Comparison of ENCODE assay signal across 14 mouse cellular contexts in genomic region chr16:77405859-77406258, GRCm38 (mm10).
DNase-seq lines count a peak whose midpoint lies in the region; ATAC-seq and TF ChIP-seq lines count a peak whose summit lies in the region.
"Had no signal": no experiment of that assay in that cellular context is flagged by ENCODE, and none has a peak within 500 bp of the region (broad histone marks: within the 10 kb centered on the region; RNA-seq: fewer than 3 reads in every experiment).

No protein-coding gene starts in this region.

- H3K27ac ChIP-seq in embryonic facial prominence, embryonic 11.5 days (replicated peaks; ENCODE audit: low read depth, low read length): peak overlapping the region; percentile 41; the same call in 1 of the 2 replicates
- peak overlapping the region; percentile 45; the same call in 1 of the 2 replicates for H3K27ac ChIP-seq in forebrain, embryonic 13.5 days
- peak overlapping the region; percentile 67 for H3K27ac ChIP-seq in limb, embryonic 10.5 days
- H3K27ac ChIP-seq in midbrain, postnatal 0 days (ENCODE audit: low read depth, low read length): peak overlapping the region; percentile 69
- H3K27ac ChIP-seq in kidney, embryonic 16.5 days (ENCODE audit: low read length): no peak overlapping the region
- H3K27ac ChIP-seq: liver, embryonic 14.5 days had no signal

- no peak overlapping the region for H3K9ac ChIP-seq in embryonic facial prominence, embryonic 11.5 days (replicated peaks; ENCODE audit: low read length)
- H3K9ac ChIP-seq in forebrain, embryonic 13.5 days: no peak overlapping the region
- no peak overlapping the region for H3K9ac ChIP-seq in midbrain, postnatal 0 days (replicated peaks; ENCODE audit: low read length, poor library complexity, severe bottlenecking)
- no peak overlapping the region for H3K9ac ChIP-seq in kidney, embryonic 16.5 days (replicated peaks; ENCODE audit: low read length)
- H3K9ac ChIP-seq: liver, embryonic 14.5 days had no signal

- no peaks in the 10 kb centered on the region for H3K27me3 ChIP-seq in embryonic facial prominence, embryonic 11.5 days (ENCODE audit: control insufficient read depth, insufficient read depth, low read length)
- H3K27me3 ChIP-seq in forebrain, embryonic 13.5 days: no peaks in the 10 kb centered on the region
- no peaks in the 10 kb centered on the region for H3K27me3 ChIP-seq in limb, embryonic 10.5 days (ENCODE audit: low read depth, poor library complexity, severe bottlenecking)
- no peaks in the 10 kb centered on the region for H3K27me3 ChIP-seq in midbrain, postnatal 0 days (ENCODE audit: insufficient read depth, low read length)
- H3K27me3 ChIP-seq in kidney, embryonic 16.5 days (ENCODE audit: insufficient read depth, low read length): no peaks in the 10 kb centered on the region

- peaks cover under 1% of the 10 kb centered on the region for H3K4me1 ChIP-seq in embryonic facial prominence, embryonic 11.5 days (ENCODE audit: control insufficient read depth, insufficient read depth, low read length)
- H3K4me1 ChIP-seq in forebrain, embryonic 13.5 days: peaks cover 52% of the 10 kb centered on the region
- H3K4me1 ChIP-seq in limb, embryonic 10.5 days: peaks cover 49% of the 10 kb centered on the region
- H3K4me1 ChIP-seq in midbrain, postnatal 0 days (ENCODE audit: insufficient read depth, low read length): peaks cover 14% of the 10 kb centered on the region
- peaks cover 17% of the 10 kb centered on the region for H3K4me1 ChIP-seq in kidney, embryonic 16.5 days (ENCODE audit: insufficient read depth, low read length)

- no peak for TF ChIP-seq CTCF in midbrain, postnatal 0 days (IDR thresholded peaks at IDR 0.05)

- no peak overlapping the region for H3K4me2 ChIP-seq in embryonic facial prominence, embryonic 11.5 days (ENCODE audit: low read depth, low read length)
- H3K4me2 ChIP-seq in forebrain, embryonic 13.5 days: peak overlapping the region; percentile 36
- H3K4me2 ChIP-seq in midbrain, postnatal 0 days (ENCODE audit: low read depth, low read length, poor library complexity, severe bottlenecking): peak overlapping the region; percentile 13; the same call in 1 of the 2 replicates
- no peak overlapping the region for H3K4me2 ChIP-seq in kidney, embryonic 16.5 days (replicated peaks; ENCODE audit: low read depth, low read length)

- 45% methylated on average over 6 of the region's 6 CpGs for WGBS in embryonic facial prominence, embryonic 11.5 days
- 54% methylated on average over 6 of the region's 6 CpGs for WGBS in forebrain, embryonic 13.5 days
- 65% methylated on average over 6 of the region's 6 CpGs for WGBS in limb, embryonic 10.5 days
- WGBS in midbrain, postnatal 0 days: 13% methylated on average over 6 of the region's 6 CpGs
- WGBS in kidney, embryonic 16.5 days: 70% methylated on average over 6 of the region's 6 CpGs

- no peak for DNase-seq in embryonic facial prominence, embryonic 11.5 days (ENCODE audit: low spot score)
- no peak for DNase-seq in limb, embryonic 10.5 days (ENCODE audit: low spot score)
- no peak for DNase-seq in midbrain, postnatal 0 days (ENCODE audit: low spot score)
- DNase-seq in testis, postnatal 14 days (ENCODE audit: low spot score): no peak
- DNase-seq: adrenal gland, postnatal 25 days; cerebellum, adult 18-20 months; kidney, adult 18-20 months; right cerebral cortex, adult 18-20 months; thymus, postnatal 36 days had no signal

- H3K36me3 ChIP-seq in embryonic facial prominence, embryonic 11.5 days (replicated peaks; ENCODE audit: control insufficient read depth, insufficient read depth, low read depth, low read length): no peaks in the 10 kb centered on the region
- no peaks in the 10 kb centered on the region for H3K36me3 ChIP-seq in forebrain, embryonic 13.5 days (ENCODE audit: poor library complexity, severe bottlenecking)
- no peaks in the 10 kb centered on the region for H3K36me3 ChIP-seq in limb, embryonic 10.5 days
- no peaks in the 10 kb centered on the region for H3K36me3 ChIP-seq in midbrain, postnatal 0 days (ENCODE audit: insufficient read depth, low read length)
- H3K36me3 ChIP-seq in kidney, embryonic 16.5 days (ENCODE audit: insufficient read depth, low read length): no peaks in the 10 kb centered on the region

- no peaks in the 10 kb centered on the region for H3K9me3 ChIP-seq in embryonic facial prominence, embryonic 11.5 days (replicated peaks; ENCODE audit: control insufficient read depth, low read length)
- H3K9me3 ChIP-seq in forebrain, embryonic 13.5 days (replicated peaks): no peaks in the 10 kb centered on the region
- H3K9me3 ChIP-seq in limb, embryonic 10.5 days (replicated peaks): no peaks in the 10 kb centered on the region
- no peaks in the 10 kb centered on the region for H3K9me3 ChIP-seq in midbrain, postnatal 0 days (ENCODE audit: low read length)
- no peaks in the 10 kb centered on the region for H3K9me3 ChIP-seq in kidney, embryonic 16.5 days (ENCODE audit: low read length)

- peak; percentile 53; the same call in 1 of the 2 replicates for ATAC-seq in embryonic facial prominence, embryonic 11.5 days (replicated peaks; ENCODE audit: insufficient number of reproducible peaks, low FRiP score, low TSS enrichment, low read depth)
- peak; percentile 23 for ATAC-seq in forebrain, embryonic 13.5 days
- 0 out of 2 replicates have a peak, but pooled peaks have one; percentile 16 for ATAC-seq in midbrain, postnatal 0 days (ENCODE audit: low FRiP score)
- ATAC-seq in megakaryocyte-erythroid progenitor cell, adult 5-6 weeks (replicated peaks; ENCODE audit: low FRiP score, low TSS enrichment, poor library complexity, severe bottlenecking): no peak
- no peak for ATAC-seq in kidney, embryonic 16.5 days (ENCODE audit: low FRiP score, low TSS enrichment)

- no peak overlapping the region for H3K4me3 ChIP-seq in embryonic facial prominence, embryonic 11.5 days (ENCODE audit: low read depth, low read length)
- H3K4me3 ChIP-seq in forebrain, embryonic 13.5 days: no peak overlapping the region
- no peak overlapping the region for H3K4me3 ChIP-seq in limb, embryonic 10.5 days
- no peak overlapping the region for H3K4me3 ChIP-seq in midbrain, postnatal 0 days (ENCODE audit: low read depth, low read length)
- H3K4me3 ChIP-seq in kidney, embryonic 16.5 days (ENCODE audit: low read length): no peak overlapping the region
- H3K4me3 ChIP-seq: erythroblast, embryonic 14.5 days had no signal

Comparison
In these comparisons a context has a peak if more than half of its experiments do, and no peak if none do; other contexts are left out.
1. ATAC-seq: peak in embryonic facial prominence, embryonic 11.5 days (single experiment), forebrain, embryonic 13.5 days (single experiment) and midbrain, postnatal 0 days (single experiment); none in megakaryocyte-erythroid progenitor cell, adult 5-6 weeks (single experiment) and kidney, embryonic 16.5 days (single experiment).
2. H3K4me2 ChIP-seq: peak in forebrain, embryonic 13.5 days (single experiment) and midbrain, postnatal 0 days (single experiment); none in embryonic facial prominence, embryonic 11.5 days (single experiment) and kidney, embryonic 16.5 days (single experiment).